Mouse (Mus musculus) macrophage (primary cell): ENCODE measurements around the gene Ypel2. TPM values are rescaled to one million over a fixed set of nuclear protein-coding genes. Genes with fewer than 3 reads are reported as not detected.

Source experiments
- H3K27ac ChIP-seq: fragments of 350-480 bp; formaldehyde crosslinking; 2 replicates; pipeline ENCODE4 v1.9.0; 2021
- H3K36me3 ChIP-seq: fragments of 350-480 bp; formaldehyde crosslinking; 2 replicates; pipeline ENCODE4 v1.9.0; 2021; ENCODE audit errors: inconsistent target
- H3K4me3 ChIP-seq: fragments of 350-480 bp; formaldehyde crosslinking; 2 replicates; pipeline ENCODE4 v1.9.0; 2021; ENCODE audit errors: inconsistent target
- H3K79me2 ChIP-seq: fragments of 350-480 bp; formaldehyde crosslinking; 2 replicates; pipeline ENCODE4 v1.9.0; 2021; ENCODE audit errors: inconsistent target
- WGBS: methylation state at CpG from one replicate; pipeline ENCODE4 v1.1.7; 2026; ENCODE audit warnings: inconsistent platforms; ENCODE audit not compliant: missing documents; 5-methylcytosine and 5-hydroxymethylcytosine counted together
- polyA plus RNA-seq: library from polyadenylated mRNA; stranded (reverse); fragments of 250-400 nt; gene quantifications from 3 replicates; pipeline ENCODE4 v1.2.4, GENCODE M21; 2018; ENCODE audit warnings: inconsistent platforms

Gene Ypel2
- polyA plus RNA-seq, 1 experiment from 2014 or later, result 4.0 TPM

DNA sequence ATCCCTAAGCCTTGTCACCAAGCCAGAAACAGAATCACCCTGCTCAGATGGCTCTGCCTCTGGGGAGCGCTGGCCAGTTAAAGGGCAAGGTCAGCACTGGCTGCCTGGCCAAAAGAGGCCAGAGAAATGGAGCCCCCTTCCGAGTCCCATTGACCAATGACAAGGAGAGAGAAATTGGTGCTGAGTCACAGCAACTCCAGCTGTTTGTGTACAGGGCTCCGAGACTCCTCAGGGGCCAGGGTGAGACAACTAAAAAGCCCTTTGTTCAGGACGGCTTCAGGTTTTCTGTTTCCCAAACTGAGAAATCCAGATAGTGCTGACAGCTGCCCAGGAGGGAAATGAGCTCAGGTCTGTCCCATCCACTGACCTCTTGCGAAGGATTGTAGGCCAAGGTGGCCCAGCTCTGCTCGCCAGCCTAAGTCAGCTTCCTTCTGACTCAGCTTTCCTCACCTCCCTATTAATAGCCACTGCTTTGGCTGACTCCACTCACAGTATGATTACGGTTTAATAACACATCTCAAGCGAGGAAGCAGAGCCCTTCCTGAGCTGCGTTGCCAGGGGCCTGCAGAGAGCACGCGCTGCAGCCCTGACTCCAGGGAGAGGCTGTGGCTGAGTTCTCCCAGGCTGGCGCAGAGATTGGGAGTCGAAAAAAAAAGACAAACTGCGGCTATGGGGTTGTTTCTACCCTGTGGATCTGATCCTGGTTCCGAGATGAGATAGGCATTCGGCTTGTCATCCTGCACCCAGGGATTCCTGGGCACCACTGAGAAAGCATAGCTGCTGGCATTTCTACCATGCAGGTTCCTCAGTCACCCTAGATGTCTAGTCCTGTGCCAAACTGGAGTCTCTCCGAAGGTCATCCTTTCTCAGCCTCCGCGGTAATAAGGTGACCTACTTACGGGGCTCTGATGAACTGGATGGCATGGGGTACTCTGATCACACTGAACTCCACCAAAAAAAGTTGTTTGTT is 73.1 kb downstream of the Ypel2 start:
- Histone ChIP-seq H3K4me3 (no peak overlapping the region), H3K27ac (peak overlapping the region; percentile 77)
- 50% methylated on average over 20 of the region's 20 CpGs for WGBS

DNA sequence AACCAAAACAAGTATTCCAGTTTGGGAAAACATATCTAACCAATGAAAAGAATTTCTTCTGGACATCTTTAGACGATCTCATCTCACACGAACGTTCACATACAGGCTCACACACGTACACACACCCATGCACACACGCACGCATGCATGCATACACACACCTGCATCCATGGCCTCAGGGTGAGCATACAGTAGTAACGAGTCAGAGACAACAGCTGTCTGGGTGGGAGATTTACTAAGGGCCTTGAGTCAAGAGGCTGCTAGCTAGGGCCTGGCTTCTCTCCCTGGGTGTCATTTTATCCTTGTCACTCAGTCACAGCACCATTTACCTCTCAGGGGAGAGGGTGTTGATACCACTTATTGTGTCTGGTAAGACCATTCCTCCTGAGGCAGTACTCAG is 74.0 kb downstream of the Ypel2 start:
- Histone ChIP-seq H3K4me3 (no peak overlapping the region), H3K27ac (peak overlapping the region; percentile 77), H3K36me3 (no peaks in the 10 kb centered on the region), H3K79me2 (no peaks in the 10 kb centered on the region)
- 98% methylated on average over 7 of the region's 7 CpGs for WGBS

More for the DNA sequence above, 73.1 kb downstream of the Ypel2 start:
- Histone ChIP-seq H3K36me3 (no peaks in the 10 kb centered on the region), H3K79me2 (no peaks in the 10 kb centered on the region)

DNA sequence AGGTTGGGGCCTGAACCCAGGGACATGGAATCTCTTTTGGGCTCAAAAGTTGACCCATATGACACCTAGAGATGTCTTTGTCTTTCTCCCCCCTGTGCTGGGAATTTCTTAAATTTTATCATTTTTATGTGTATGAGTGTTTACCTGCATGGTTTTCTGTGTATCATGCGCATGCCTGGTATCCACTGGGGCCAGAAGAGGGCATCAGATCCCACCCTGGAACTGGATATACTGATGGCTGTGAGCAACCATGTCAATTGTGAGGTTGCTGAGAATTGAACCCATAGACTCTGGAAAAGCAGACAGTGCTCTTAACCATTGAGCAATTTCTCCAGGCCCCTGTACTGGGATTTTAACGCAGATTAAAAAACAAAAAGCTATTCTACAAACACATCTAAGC is 76.0 kb downstream of the Ypel2 start:
- Histone ChIP-seq H3K27ac (no peak overlapping the region), H3K79me2 (no peaks in the 10 kb centered on the region)
- 100% methylated on average over 2 of the region's 2 CpGs for WGBS

DNA sequence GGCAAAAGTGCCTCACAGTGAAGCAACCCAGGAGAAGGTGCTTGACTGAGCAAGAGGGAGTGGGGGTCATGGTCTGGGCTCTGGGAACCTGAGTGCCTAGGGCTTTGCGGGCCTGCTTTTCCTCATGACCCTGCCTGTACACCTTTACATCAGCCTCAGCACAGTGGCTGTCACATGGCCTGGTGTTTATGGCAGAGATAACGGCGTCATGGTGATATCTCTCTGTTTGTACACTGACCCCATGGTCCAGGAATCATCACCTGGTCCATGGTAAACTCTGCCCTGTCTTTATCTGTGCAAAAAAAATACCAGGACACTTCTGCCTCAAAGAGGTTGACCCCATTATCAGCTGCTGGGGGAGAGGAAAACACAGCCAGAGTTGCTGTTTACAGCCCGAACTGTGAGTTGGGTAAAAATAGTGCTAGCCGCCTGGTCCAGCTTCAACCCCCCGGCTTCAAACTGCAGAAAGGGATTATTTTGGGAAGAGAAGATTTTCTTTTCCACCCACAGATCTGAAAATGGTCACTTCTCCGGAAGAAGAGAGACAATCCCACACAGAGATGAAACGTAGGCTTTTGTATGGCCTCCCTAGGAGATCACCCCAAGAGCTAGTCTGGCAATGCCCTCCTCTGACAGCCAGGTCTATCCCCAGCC is 76.8 kb downstream of the Ypel2 start:
- 96% methylated on average over 8 of the region's 8 CpGs for WGBS
- no peak overlapping the region for H3K4me3 ChIP-seq
- H3K79me2 ChIP-seq, result no peaks in the 10 kb centered on the region
- no peaks in the 10 kb centered on the region for H3K36me3 ChIP-seq
- H3K27ac ChIP-seq, result no peak overlapping the region

More for the DNA sequence above, 76.0 kb downstream of the Ypel2 start:
- no peaks in the 10 kb centered on the region for H3K36me3 ChIP-seq
- no peak overlapping the region for H3K4me3 ChIP-seq

DNA sequence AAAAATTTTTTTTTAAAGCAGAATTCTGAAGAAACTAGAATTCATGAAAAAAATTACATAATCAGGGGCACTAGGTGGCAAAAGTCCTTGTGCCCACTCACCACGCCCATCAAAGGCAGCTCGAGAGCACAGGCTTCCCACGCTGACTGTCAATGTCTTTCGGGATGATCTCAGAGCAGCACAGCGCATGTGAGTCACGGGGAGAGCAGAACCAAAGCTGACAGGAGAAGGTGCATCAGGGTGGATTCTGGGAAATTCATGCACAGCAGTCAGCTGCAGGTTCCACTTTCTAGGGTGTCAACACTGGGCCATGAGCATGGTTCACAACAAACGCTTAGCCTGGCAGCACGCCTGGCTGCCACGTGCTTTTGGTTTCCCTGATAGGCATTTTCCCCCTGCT is 79.2 kb downstream of the Ypel2 start:
- no peak overlapping the region for H3K4me3 ChIP-seq
- no peak overlapping the region for H3K27ac ChIP-seq
- H3K36me3 ChIP-seq, result no peaks in the 10 kb centered on the region
- 76% methylated on average over 9 of the region's 9 CpGs for WGBS
- no peaks in the 10 kb centered on the region for H3K79me2 ChIP-seq

DNA sequence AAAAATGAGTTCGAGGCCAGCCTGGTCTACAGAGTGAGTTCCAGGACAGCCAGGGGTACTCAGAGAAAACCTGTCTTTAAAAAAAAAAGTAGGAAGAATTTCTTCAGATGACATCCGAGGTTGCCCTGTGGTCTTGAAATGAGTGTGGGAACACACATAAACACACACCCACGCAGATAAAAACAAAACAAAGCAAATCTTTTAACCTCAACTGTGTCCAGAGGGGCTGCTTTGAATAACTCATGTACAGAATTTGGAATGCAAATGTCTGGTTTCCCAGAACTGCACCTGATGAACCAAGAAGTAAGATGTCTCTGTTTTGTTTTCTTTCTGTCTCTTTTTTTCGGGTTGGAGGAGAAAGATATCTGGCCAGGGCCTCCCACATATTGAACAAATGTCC is 83.3 kb downstream of the Ypel2 start:
- WGBS, result 77% methylated on average over 4 of the region's 4 CpGs
- Histone ChIP-seq H3K79me2 (no peaks in the 10 kb centered on the region), H3K4me3 (no peak overlapping the region), H3K36me3 (no peaks in the 10 kb centered on the region), H3K27ac (no peak overlapping the region)

DNA sequence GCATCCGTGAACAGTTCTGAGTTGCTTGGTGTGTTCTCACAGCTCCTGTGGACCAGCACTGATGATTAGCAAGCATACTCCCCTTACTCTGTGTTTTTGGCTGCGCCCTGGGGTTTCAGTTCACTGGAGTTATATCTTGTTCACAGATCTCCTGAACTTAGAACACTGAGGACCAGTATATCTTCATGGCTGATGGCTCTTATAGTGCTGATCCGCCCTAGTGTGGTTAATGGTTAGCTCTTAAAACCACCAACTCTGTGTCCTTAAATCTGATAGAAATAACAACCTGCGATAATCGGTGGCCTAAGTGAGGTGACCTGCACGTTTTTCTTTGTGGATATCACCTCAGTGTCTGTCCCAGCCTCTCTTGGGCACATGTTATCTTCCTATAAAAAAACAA is 84.5 kb downstream of the Ypel2 start:
- Histone ChIP-seq H3K4me3 (no peak overlapping the region), H3K27ac (no peak overlapping the region), H3K79me2 (no peaks in the 10 kb centered on the region), H3K36me3 (no peaks in the 10 kb centered on the region)
- 91% methylated on average over 6 of the region's 6 CpGs for WGBS

DNA sequence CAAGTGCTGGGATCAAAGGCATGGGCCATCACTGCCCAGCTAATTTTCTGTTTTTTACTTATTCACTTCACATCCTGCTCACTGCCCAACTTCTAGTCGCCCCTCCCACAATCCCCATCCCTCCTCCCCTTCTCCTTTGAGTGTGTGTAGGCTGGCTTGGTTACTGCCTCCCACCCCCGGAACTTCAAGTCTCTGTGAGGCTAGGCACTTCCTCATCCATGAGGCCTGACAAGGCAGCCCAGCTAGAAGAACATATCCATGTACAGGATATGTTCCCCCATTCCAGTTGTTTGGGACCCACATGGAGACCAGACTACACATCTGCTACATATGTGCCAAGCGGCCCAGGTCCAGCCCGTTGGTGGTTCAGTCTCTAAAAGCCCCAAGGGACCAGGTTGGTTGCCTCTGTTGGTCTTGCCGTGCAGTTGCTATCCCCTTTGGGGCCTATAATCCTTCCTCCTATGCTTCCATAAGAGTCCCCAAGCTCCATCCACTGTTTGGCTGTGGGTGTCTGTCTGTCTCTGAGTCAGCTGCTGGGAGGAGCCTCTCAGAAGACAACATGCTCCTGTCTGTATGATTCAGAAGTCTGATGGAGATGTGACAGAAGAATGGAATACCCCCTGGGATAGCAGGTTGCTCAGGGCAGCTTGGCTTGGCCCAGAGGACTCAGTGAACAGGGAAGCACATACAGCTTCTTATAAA is 85.5 kb downstream of the Ypel2 start:
- WGBS, result 48% methylated on average over 5 of the region's 5 CpGs
- Histone ChIP-seq H3K79me2 (no peaks in the 10 kb centered on the region), H3K27ac (peak overlapping the region; percentile 58), H3K36me3 (no peaks in the 10 kb centered on the region), H3K4me3 (peak overlapping the region; percentile 6; the same call in 1 of the 2 replicates)

DNA sequence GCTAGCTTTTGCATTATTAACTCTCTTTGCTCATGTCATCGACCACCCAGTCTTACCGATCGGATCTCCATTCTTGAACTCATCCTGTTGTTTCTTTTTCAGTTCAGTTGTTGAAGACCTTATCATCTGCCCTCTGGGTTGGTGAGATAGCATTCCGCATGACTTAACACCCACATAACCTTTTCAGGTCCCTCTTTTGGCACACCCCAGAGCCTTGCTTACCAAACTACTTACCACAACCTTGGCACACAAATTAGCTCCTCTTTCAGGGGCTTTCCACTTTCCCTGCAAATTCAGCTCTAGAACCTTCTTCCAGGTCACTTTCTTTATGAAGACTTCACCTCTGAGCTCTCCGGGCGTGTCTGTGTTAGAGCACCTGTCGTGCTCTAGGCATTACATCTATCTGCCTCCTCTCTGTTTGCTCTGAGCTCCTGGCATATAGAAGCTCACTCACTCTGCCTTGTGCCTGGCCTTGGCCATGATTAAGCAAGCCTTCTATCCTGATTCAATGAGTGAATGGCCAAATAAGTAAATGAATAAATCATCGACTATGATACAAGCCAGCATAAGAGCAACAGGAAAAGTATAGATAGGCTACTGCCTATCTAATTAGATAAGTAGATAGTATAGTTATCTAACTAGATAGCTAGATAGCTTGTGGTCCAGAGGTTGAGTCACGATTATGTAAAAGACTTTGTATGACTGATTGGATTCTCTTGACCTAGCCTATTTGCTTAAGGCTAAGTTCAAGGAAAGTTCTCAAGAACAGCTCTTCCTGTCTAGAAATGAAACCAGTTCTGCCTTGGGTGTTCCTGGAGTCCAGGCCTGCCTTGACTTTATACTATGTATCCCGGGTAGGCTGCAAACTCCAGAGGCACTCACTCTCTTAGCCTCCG is 86.5 kb downstream of the Ypel2 start:
- Histone ChIP-seq H3K36me3 (no peaks in the 10 kb centered on the region), H3K4me3 (no peak overlapping the region), H3K27ac (no peak overlapping the region; the same call in 1 of the 2 replicates), H3K79me2 (no peaks in the 10 kb centered on the region)
- 92% methylated on average over 11 of the region's 11 CpGs for WGBS

DNA sequence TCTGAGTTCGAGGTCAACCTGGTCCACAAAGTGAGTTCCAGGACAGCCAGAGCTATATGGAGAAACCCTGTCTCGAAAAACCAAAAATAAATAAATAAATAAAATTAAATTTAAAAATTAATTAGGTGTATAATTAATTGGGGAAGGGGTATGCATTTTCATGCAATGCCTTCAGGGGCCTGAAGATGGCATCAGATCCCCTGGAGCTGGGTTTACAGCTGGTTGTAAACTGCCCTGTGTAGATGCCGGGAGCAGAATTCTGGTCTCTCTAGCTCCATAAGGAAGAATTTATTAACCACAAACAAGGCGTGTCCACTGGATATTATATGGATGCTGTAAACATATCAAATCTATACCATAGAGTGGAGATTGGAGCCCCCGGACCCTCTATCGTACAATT is 87.2 kb downstream of the Ypel2 start:
- WGBS, result 94% methylated on average over 6 of the region's 6 CpGs
- H3K27ac ChIP-seq, result no peak overlapping the region
- H3K4me3 ChIP-seq, result no peak overlapping the region
- no peaks in the 10 kb centered on the region for H3K36me3 ChIP-seq
- no peaks in the 10 kb centered on the region for H3K79me2 ChIP-seq

DNA sequence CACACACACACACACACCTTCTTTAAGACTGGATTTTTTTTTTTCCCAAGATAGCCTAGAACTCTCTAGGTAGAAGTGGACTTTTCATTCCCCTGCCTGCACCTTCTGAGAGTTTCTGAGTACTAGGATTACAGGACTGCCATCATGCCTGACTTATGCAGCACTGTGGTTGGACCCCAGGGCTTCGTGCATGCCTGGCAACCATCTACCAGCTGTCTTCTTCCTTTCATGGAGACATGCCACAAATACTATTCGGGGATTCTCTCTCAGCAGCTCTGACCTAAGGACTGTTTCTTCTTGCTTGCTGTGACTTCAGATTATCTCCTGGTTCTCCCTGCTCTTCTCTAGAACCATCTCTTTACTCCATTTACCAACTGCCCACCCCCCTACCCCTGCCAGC is 88.2 kb downstream of the Ypel2 start:
- WGBS, result 93% methylated on average over 2 of the region's 2 CpGs
- Histone ChIP-seq H3K36me3 (no peaks in the 10 kb centered on the region), H3K4me3 (no peak overlapping the region), H3K79me2 (no peaks in the 10 kb centered on the region), H3K27ac (no peak overlapping the region)

DNA sequence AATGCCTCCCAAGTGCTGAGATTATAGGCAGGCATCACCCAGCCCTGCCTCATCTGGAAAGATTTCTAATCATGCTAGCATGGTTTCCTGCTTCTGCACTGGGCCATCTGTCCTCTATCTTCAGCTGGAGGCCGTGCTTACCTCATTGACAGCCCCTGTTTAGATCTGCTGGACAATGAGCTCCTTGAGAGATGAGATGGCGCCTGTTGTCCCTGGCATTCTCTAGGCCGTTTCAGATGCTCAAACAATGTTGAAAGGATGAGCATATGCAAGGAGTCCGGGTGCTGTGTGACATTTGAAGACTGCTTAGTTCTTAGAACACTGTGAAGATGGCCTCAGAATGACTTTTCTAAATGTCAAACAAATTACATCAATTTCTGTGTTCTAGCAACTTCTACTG is 88.8 kb downstream of the Ypel2 start:
- 91% methylated on average over 4 of the region's 4 CpGs for WGBS
- H3K79me2 ChIP-seq, result no peaks in the 10 kb centered on the region
- H3K4me3 ChIP-seq, result no peak overlapping the region
- no peaks in the 10 kb centered on the region for H3K36me3 ChIP-seq
- H3K27ac ChIP-seq, result no peak overlapping the region

DNA sequence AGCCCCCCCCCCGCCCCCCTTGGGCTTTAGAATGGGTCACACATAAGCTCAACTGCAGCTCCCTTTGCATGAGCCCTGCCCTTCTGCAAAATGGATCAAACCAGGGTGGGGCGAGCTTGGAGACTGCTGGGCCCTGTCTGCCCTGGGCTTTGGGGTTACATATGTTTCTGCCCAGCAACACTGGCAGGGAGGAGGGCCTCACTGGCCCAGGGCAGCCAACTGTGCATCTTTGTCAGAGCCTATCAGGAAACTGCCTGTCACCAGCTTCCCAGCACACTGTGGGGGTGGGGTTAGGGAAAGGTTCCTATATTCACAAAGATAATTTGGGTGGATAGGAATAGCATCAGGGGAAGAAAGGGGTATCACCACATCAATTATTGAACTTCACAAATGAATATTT is 95.1 kb downstream of the Ypel2 start:
- Histone ChIP-seq H3K36me3 (no peaks in the 10 kb centered on the region), H3K4me3 (no peak overlapping the region), H3K27ac (no peak overlapping the region), H3K79me2 (no peaks in the 10 kb centered on the region)
- 43% methylated on average over 1 of the region's 2 CpGs for WGBS

DNA sequence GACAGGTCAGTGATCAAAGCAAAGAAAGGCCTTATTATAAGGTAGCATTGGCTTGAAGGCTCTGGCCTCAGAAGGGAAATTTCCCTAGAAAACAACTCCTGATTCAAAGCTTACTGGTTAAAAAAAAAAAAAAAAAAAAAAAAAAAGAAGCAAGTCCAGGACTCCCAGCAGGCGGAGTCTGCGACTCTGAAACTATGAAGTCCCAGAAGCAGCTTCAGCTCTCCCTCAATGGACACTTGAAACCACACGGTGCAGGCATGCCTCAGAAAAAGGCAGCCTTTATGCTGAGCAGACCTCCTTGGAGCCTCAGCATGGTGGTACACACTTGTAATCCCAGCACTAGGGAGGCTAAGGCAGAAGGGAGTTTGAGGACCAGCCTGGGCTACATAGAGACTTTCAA is 97.9 kb downstream of the Ypel2 start:
- WGBS, result 87% methylated on average over 3 of the region's 3 CpGs
- Histone ChIP-seq H3K27ac (no peak overlapping the region), H3K79me2 (no peaks in the 10 kb centered on the region), H3K36me3 (no peaks in the 10 kb centered on the region), H3K4me3 (no peak overlapping the region)
